Mouse (Mus musculus) heart, embryonic 13.5 days (tissue): ENCODE measurements around the gene Spata2. TPM values are rescaled to one million over a fixed set of nuclear protein-coding genes. Genes with fewer than 3 reads are reported as not detected.

ENCODE experiments used
- ATAC-seq: fragments of 200-750 bp; cut with Nextera tagmentation; 2 replicates; pipeline ENCODE4 v1.8.0; 2017; ENCODE audit warnings: moderate TSS enrichment; ENCODE audit not compliant: insufficient number of reproducible peaks, low FRiP score, low TSS enrichment; ENCODE audit errors: extremely low read depth
- H3K27ac ChIP-seq: fragments of 300-500 bp; sonication (generic); replicated peaks from 2 replicates; pipeline ENCODE4 v1.5.1; 2015; ENCODE audit warnings: moderate library complexity, mild to moderate bottlenecking, inconsistent platforms
- H3K27me3 ChIP-seq: fragments of 300-500 bp; sonication (generic); replicated peaks from 2 replicates; pipeline ENCODE4 v1.6.1; 2015; ENCODE audit warnings: mild to moderate bottlenecking, inconsistent platforms
- H3K36me3 ChIP-seq: fragments of 300-500 bp; sonication (generic); 2 replicates; pipeline ENCODE4 v1.6.1; 2015; ENCODE audit warnings: mild to moderate bottlenecking, inconsistent platforms
- H3K4me1 ChIP-seq: fragments of 300-500 bp; sonication (generic); 2 replicates; pipeline ENCODE4 v1.6.1; 2015; ENCODE audit warnings: inconsistent platforms
- H3K4me2 ChIP-seq: fragments of 300-500 bp; sonication (generic); 2 replicates; pipeline ENCODE4 v1.6.1; 2015; ENCODE audit warnings: inconsistent platforms, mild to moderate bottlenecking, moderate library complexity
- H3K4me3 ChIP-seq: fragments of 300-500 bp; sonication (generic); 2 replicates; pipeline ENCODE4 v1.5.1; 2015; ENCODE audit warnings: moderate library complexity, mild to moderate bottlenecking, inconsistent platforms
- H3K9ac ChIP-seq: fragments of 300-500 bp; sonication (generic); 2 replicates; pipeline ENCODE4 v1.6.1; 2015; ENCODE audit warnings: inconsistent platforms, mild to moderate bottlenecking, moderate library complexity
- H3K9me3 ChIP-seq: fragments of 300-500 bp; sonication (generic); 2 replicates; pipeline ENCODE4 v1.6.1; 2016; ENCODE audit warnings: inconsistent platforms
- WGBS: fragments of 180-500 bp; shearing (Covaris S2); methylation state at CpG from one replicate; pipeline ENCODE4 v1.1.7; 2015; ENCODE audit warnings: mixed read lengths; 5-methylcytosine and 5-hydroxymethylcytosine counted together
- polyA plus RNA-seq: library from polyadenylated mRNA; unstranded; fragments of >200 nt; fragmentation: Nextera tagmentation; extraction: Ambion mirVana; gene quantifications from 2 replicates; pipeline ENCODE4 v1.2.1, GENCODE M21; 2015

Spata2 gene
- polyA plus RNA-seq, 1 experiment from 2014 or later = 13.5 TPM

DNA sequence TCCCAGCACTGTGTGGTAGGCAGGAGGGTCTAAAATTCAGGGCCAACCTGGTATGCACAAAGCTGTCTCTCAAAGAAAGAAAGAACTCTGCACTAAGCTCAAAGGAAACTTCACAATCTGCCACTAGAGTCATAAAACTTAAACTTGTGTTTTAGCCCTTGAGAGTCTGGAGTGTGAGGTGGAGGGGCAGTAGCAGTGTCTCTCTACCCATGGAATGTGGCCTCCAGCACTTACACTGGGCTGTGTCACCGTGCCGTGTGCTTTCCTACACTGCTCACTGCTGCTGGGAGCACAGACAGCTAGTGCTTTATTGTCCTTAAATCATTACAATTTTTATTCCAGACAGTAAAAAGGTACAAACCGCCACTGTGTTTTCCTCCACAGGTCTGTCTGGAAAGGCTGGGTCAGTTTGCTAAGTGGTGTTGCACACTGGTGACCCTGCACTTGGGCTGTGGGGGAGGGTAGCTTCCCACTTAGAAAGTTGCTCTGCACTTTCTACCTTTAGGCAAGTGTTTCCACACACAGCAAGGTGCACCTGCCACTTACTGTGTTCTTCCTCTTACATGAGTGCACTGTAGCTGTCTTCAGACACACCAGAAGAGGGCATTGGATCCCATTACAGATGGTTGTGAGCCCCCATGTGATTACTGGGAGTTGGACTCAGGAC, 15.2 kb upstream of the Spata2 start:
- ATAC-seq = no peak
- H3K4me1 ChIP-seq = peaks cover 59% of the 10 kb centered on the region
- H3K9me3 ChIP-seq = no peaks in the 10 kb centered on the region
- H3K4me2 ChIP-seq = no peak overlapping the region
- H3K36me3 ChIP-seq = peaks cover 65% of the 10 kb centered on the region
- no peak overlapping the region for H3K4me3 ChIP-seq
- WGBS = 73% methylated on average over 3 of the region's 3 CpGs
- H3K27ac ChIP-seq = peak overlapping the region; percentile 42
- no peaks in the 10 kb centered on the region for H3K27me3 ChIP-seq
- H3K9ac ChIP-seq = no peak overlapping the region

DNA sequence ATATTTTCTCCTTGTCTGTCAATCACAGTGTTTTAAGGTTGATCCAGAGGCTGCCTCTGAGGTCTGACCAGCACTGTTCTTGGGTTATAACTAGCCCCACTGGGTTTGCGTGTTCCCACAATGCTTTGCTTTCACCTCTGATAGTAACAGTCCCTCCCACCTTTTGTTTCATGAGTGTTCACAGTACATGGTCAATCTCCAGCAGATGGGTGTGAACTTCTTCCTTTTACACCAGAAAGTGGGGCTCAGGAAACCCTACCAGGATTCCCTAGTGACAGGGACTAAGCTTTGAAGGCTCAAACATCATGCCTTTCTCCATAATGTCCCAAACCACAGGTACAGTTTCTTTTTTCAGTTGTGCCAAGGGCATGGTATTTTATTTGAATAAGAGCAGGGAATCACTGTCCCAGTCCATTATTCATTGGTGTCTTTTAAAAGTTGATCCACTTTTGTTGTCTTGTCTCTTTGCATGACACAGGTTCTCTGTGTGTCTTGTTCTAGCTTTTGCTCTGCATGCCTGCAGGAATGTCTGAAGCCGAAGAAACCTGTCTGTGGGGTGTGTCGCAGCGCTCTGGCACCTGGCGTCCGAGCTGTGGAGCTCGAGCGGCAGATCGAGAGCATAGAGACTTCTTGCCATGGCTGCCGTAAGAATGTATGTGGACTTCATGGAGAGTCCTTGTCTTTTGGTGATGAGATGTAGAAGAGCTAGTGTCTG, 14.0 kb upstream of the Spata2 start:
- Histone ChIP-seq H3K4me2 (no peak overlapping the region), H3K27me3 (no peaks in the 10 kb centered on the region), H3K27ac (no peak overlapping the region), H3K9me3 (no peaks in the 10 kb centered on the region), H3K4me3 (no peak overlapping the region), H3K4me1 (peaks cover 60% of the 10 kb centered on the region), H3K36me3 (peaks cover 54% of the 10 kb centered on the region), H3K9ac (peak overlapping the region; percentile 5; the same call in 1 of the 2 replicates)
- WGBS = 91% methylated on average over 10 of the region's 10 CpGs
- no peak for ATAC-seq

DNA sequence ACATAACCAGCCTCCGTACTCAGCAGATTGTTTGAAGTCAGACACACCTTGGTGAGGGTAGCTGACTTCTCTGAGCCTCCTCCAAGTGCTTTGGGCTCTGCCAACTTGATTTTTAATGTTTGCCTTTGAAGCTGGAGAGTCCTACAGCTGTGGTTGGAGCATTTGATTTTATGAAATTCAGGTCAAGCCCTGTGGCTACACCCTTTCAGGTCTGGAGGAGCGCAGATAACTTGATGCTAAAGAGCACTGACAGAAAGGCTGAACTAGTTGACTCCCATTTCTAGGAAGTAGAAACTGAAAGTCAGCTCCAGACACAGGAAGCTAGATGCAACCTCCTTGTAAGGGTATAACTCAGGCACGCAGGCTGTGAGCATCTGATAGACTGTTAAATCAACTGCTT, 12.4 kb upstream of the Spata2 start:
- peak overlapping the region; percentile 91 for H3K9ac ChIP-seq
- H3K4me3 ChIP-seq = peak overlapping the region; percentile 76
- ATAC-seq = no peak
- WGBS = 74% methylated on average over 3 of the region's 3 CpGs
- H3K27me3 ChIP-seq = no peaks in the 10 kb centered on the region
- H3K4me1 ChIP-seq = peaks cover 50% of the 10 kb centered on the region
- no peak overlapping the region for H3K27ac ChIP-seq
- H3K9me3 ChIP-seq = no peaks in the 10 kb centered on the region
- peaks cover 38% of the 10 kb centered on the region for H3K36me3 ChIP-seq
- H3K4me2 ChIP-seq = peak overlapping the region; percentile 80

DNA sequence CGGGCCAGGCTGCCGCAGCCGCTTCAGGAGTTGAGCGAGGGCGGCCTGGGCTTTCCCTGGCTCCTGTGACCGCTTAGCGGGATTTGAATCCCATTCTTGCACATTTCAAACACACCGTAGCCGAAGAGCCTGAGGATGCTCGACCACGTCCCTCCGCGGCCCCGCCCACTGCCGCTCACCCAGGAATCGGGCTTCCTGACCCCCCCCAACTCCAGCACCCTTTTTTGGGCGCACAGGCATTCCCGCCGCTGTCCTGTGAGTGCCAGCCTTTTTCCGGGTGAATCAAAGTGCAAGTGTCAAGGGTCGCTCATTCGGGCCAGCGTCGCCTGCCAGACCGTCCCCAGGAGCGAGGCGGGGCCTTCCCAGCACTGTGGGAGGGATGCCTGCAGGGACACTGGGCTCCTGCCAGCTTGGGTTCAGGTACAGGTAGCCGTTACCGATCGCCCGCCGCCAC, 11.2 kb upstream of the Spata2 start:
- H3K4me3 ChIP-seq = peak overlapping the region; percentile 76
- H3K4me2 ChIP-seq = peak overlapping the region; percentile 80
- H3K9ac ChIP-seq = peak overlapping the region; percentile 91
- H3K27me3 ChIP-seq = no peaks in the 10 kb centered on the region
- peaks cover 27% of the 10 kb centered on the region for H3K36me3 ChIP-seq
- H3K27ac ChIP-seq = peak overlapping the region; percentile 81
- peak; percentile 25; the same call in 1 of the 2 replicates for ATAC-seq
- peaks cover 44% of the 10 kb centered on the region for H3K4me1 ChIP-seq
- no peaks in the 10 kb centered on the region for H3K9me3 ChIP-seq
- WGBS = under 1% methylated on average over 32 of the region's 32 CpGs

GRCm38 (mm10) chr2:167503253-167503895, 10.7 kb upstream of the Spata2 start:
- no peaks in the 10 kb centered on the region for H3K9me3 ChIP-seq
- WGBS = 1% methylated on average over 75 of the region's 85 CpGs
- H3K4me1 ChIP-seq = peaks cover 44% of the 10 kb centered on the region
- no peaks in the 10 kb centered on the region for H3K27me3 ChIP-seq
- H3K4me3 ChIP-seq = peak overlapping the region; percentile 76
- peaks cover 22% of the 10 kb centered on the region for H3K36me3 ChIP-seq
- ATAC-seq = peak; percentile 78
- peak overlapping the region; percentile 91 for H3K9ac ChIP-seq
- peak overlapping the region; percentile 80 for H3K4me2 ChIP-seq
- peak overlapping the region; percentile 81 for H3K27ac ChIP-seq

DNA sequence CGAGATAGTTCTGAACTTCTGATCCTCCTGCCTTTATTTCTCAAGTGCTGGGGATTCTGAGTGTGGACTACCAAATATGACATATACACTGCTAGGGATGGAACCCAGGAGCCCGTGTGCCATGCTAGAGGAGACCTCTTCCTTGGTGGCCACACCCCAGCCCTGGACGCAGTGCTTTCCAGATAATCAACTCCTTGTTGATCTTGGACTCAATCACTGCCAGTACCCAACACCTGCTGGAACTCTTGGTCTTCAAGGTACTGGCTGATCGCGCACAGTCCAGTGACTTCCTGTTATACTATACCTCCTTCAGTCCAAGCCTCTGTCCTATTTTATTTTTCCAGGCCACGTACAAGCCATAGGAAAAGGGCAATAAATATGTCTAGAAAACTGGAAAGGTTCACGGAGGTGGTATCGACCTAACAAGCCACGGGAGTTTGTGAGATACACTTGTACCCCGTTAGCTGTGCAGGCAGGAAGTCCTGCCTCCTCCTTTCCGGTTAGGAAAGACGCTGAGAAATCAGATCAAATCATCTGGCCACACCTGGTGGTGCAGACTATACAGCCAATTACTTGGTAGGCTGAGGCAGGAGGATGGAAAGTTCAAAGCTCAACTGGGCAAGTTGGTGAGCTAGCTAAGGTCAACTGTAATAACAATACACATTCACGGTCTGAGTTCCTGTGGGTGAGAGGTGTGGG, 10.0 kb upstream of the Spata2 start:
- Histone ChIP-seq H3K36me3 (peaks cover 15% of the 10 kb centered on the region), H3K4me3 (peak overlapping the region; percentile 76), H3K4me1 (peaks cover 38% of the 10 kb centered on the region), H3K27ac (no peak overlapping the region; the same call in 1 of the 2 replicates), H3K4me2 (peak overlapping the region; percentile 80), H3K9ac (peak overlapping the region; percentile 91), H3K9me3 (no peaks in the 10 kb centered on the region), H3K27me3 (no peaks in the 10 kb centered on the region)
- no peak for ATAC-seq
- WGBS = 37% methylated on average over 13 of the region's 13 CpGs

- H3K4me3 ChIP-seq = no peak overlapping the region
- peaks cover 5% of the 10 kb centered on the region for H3K4me1 ChIP-seq
- ATAC-seq = no peak
- no peaks in the 10 kb centered on the region for H3K27me3 ChIP-seq
- WGBS = 68% methylated on average over 5 of the region's 5 CpGs
- no peak overlapping the region for H3K27ac ChIP-seq
- H3K4me2 ChIP-seq = no peak overlapping the region
- H3K36me3 ChIP-seq = no peaks in the 10 kb centered on the region
- no peaks in the 10 kb centered on the region for H3K9me3 ChIP-seq
- no peak overlapping the region for H3K9ac ChIP-seq
Measured at GRCm38 (mm10) chr2:167497272-167497671, 4.6 kb upstream of the Spata2 start.

- Histone ChIP-seq H3K4me1 (peaks cover 12% of the 10 kb centered on the region), H3K4me2 (no peak overlapping the region), H3K9me3 (no peaks in the 10 kb centered on the region), H3K4me3 (no peak overlapping the region), H3K27ac (no peak overlapping the region), H3K36me3 (no peaks in the 10 kb centered on the region), H3K27me3 (no peaks in the 10 kb centered on the region), H3K9ac (no peak overlapping the region)
- ATAC-seq = no peak
- WGBS = 81% methylated on average over 7 of the region's 7 CpGs
Measured at GRCm38 (mm10) chr2:167496437-167496836, 3.8 kb upstream of the Spata2 start.

DNA sequence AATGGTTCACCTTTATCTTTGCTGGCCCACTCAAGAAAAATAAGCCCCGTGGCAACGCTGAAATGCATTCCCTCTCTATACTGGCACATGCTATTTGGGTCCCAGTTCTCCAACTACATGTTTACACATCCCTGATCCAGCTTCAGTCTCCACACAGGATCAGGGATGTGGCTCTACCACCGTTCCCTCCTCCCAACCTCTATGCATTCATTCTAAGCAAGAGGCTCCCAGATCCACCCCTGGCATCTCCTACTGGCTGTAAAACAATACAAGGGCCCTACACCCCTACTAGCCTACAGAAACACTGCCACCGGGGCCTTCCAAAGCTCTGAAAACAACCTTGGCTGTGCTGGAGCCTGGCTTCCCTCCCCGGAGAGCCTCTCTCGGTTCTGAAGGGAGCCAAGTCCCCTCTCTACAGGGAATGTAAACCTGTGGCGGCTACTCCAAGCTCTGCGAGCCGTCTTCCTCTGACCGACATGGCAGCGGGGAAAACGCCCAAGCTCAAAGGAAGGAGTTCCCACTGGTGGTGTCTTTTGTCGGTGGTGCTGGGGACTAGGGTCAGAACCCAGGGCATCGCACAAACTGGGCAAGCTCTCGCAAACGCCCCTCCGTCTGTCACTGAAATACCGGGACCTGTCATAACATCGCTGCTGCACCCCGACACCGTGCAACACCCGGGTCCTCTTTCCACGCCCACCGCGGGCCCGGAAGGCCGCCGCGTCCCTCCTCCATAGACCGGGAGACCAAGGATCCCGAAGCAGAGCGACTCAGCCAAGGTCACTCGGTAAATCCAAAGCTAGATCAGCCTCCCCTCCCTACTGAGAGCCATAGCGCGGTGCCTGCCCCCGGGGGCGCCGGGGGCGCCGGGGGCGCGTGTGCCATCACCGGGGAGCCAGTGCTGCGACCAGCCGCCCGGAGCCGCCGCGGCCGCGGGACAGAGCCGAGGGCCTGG, 654 bp downstream of the Spata2 start, which contains the start of gene Rnf114:
Gene Rnf114 (plus strand): TSS at position 889 of the 952 bp plus-strand sequence.
- 3% methylated on average over 52 of the region's 52 CpGs for WGBS
- ATAC-seq = 0 out of 2 replicates have a peak, but pooled peaks have one; percentile 5
- peak within 1 kb of the TSS; percentile 98 for H3K9ac ChIP-seq
- H3K27me3 ChIP-seq = no peaks in the 10 kb centered on the region
- peak within 1 kb of the TSS; percentile 80 for H3K4me2 ChIP-seq
- H3K4me3 ChIP-seq = peak within 1 kb of the TSS; percentile 100
- H3K9me3 ChIP-seq = no peaks in the 10 kb centered on the region
- H3K27ac ChIP-seq = peak within 1 kb of the TSS; percentile 93
- peaks cover 12% of the 10 kb centered on the region for H3K36me3 ChIP-seq
- peaks cover 38% of the 10 kb centered on the region for H3K4me1 ChIP-seq

DNA sequence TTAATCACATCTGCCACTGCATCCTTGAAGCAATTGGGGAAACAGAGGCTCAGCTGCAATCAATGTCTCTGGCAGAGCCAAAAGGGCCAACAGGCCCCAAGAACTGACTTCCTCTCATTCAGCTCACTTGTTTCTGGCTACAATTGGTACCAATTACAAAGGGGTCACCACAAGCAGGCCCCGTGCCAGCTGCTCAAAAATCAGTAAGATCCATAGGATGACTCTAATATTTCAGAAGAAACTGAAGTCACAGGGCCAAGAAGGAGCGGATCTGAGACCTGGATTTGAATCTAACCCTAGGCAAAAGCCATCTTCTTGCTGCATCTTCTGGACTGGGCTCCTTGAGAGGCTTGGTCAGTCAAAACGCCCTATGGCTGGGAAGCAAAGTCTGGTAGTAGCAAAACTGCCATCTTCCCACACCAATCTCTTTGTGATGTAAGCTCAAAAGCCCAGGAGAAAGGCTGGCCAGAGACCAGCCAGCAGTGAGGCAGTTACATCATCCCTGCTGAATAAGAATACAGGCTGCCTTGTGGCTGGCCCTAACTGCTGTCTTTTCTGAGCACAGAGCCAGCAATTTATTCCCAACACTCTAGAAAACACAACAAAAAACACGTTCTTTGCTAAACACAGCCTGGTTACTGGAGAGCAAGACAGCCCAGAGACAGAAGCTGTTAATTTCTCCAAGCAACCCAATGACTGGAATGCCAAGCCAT, 1.7 kb downstream of the Spata2 start:
- H3K9me3 ChIP-seq = no peaks in the 10 kb centered on the region
- peak overlapping the region; percentile 100 for H3K4me3 ChIP-seq
- no peak overlapping the region for H3K27ac ChIP-seq
- peaks cover 12% of the 10 kb centered on the region for H3K36me3 ChIP-seq
- no peak for ATAC-seq
- peak overlapping the region; percentile 98 for H3K9ac ChIP-seq
- H3K4me1 ChIP-seq = peaks cover 48% of the 10 kb centered on the region
- no peaks in the 10 kb centered on the region for H3K27me3 ChIP-seq
- peak overlapping the region; percentile 80 for H3K4me2 ChIP-seq
- 76% methylated on average over 4 of the region's 4 CpGs for WGBS
